Mouse (Mus musculus): ENCODE data around the gene Dusp27.

The Dusp27 gene

DNA sequence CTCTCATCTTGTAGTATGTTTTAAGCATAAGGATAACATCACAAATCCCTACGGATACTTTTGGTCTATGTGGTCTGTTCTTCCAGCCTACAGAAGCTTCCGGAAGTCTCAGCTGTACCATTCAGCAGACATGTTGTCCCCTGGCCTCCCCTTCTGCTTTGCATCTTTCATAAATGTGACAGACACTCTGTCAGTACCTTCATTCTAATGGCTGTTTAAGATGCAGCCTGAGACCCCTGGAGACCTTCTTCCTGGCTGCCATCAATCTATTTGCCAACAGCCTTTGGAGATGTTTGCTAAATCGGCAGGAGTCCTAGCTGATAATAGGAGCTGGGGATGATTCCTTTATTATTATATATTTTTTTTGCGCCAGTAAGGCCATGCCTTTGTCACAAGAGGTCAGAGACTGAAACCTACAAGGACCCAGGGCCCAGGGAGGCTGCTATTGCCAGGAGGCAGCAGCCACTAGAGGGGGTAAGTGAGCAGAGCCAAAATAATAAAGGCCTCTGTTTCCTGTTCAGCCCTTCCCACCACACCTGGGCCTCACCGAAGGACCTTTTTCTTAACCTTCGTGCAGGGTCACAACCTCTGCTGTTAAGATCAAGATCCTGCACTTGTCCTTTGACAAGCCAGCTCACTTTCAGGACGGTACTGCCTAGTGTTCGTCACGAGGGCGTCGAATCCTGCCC is 24.7 kb downstream of the Dusp27 start:
- no peak for DNase-seq (ENCODE audit: low read depth, low spot score)

- no peak for DNase-seq (ENCODE audit: low read depth, low spot score)
Measured at GRCm38 (mm10) chr1:166098120-166098519, 29.6 kb downstream of the Dusp27 start.

- DNase-seq (ENCODE audit: low read depth, low spot score): no peak
Measured at GRCm38 (mm10) chr1:166094462-166094861, 33.3 kb downstream of the Dusp27 start.

- DNase-seq (ENCODE audit: low read depth, low spot score): no peak
Measured at GRCm38 (mm10) chr1:166090306-166090705, 37.4 kb downstream of the Dusp27 start.

DNA sequence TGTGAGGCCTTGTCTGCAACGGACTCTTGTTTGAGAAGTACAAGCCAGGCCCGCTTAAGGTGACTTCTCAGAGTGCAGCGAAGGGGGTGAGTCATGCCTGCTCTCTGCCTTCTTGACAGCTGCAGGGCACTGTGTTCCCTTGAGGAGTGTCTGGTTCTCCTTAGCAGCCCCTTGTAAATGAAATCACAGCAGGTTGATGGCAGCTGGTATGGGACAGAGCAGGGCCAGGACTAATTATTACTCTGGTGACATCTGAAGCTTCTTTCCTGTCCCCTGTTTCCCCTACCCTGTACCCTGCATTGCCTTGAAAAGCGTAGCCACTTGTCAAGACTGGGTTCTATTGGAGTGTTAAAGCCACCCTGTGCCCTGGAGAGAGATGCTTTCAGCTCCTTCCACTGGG is 38.0 kb downstream of the Dusp27 start:
- DNase-seq (ENCODE audit: low read depth, low spot score): no peak

GRCm38 (mm10) chr1:166089337-166089736 is 38.4 kb downstream of the Dusp27 start:
- DNase-seq (ENCODE audit: low read depth, low spot score): no peak

GRCm38 (mm10) chr1:166088446-166089170 is 39.1 kb downstream of the Dusp27 start:
- no peak for DNase-seq (ENCODE audit: low read depth, low spot score)

DNA sequence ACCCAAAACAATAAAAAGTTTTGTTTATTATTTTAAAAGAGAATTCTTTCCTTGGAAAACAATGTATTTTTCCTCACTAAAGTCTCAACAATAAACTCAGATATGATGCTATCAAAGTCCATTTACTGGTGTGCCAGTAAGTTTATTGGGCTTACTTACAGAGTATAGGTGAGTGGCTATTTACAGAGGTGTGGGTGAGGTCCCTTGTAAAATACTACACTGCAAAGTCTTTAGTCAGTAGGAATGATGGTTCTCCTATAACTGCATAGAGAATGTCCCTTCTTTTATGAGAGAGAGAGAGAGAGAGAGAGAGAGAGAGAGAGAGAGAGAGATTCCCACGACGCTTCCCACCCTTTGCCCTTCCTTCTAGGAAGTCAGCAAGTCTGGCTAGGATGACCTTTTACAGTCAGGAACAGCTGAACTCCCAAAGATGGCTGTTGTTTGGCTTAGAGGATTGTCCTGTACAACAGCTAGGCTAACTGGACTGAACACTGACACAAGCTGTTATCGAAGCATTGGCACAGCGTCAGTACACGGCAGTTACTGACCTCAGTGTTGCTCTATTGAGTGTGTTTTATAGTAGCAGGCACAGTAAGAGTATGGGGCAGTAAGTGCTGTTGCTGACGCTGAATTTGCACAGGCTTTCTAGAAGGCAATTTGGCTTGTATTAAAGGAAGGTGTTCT is 50.5 kb downstream of the Dusp27 start:
- no peak for DNase-seq (ENCODE audit: low read depth, low spot score)

DNA sequence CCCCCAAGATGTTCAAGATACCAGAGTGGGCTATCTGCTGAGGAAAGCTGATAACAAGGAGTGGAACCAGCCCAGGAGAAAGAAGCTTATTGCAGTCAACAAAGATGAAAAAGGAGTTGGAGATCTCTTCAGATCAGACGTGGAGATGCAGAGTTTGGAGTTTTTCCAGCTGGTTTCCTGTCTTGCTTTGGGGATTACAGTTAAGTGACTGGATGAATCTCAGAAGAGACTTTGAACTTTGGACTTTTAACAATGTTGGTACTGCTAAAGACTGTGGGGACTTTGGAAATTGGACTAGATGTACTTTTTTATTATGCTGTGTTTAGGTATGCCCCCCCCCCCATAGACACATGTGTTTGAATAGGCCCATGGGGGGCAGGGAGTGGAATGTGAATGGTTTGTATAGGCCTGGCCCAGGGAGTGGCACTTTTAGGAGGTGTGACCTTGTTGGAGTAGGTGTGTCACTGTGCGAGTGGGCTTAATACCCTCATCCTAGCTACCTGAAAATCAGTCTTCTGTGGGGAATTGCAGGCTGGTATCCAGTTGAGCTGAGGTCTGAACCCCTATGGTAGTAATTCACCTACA is 59.8 kb downstream of the Dusp27 start:
- no peak for DNase-seq (ENCODE audit: low read depth, low spot score)

- no peak for DNase-seq (ENCODE audit: low read depth, low spot score)
Measured at GRCm38 (mm10) chr1:166063870-166064269, 63.9 kb downstream of the Dusp27 start.

DNA sequence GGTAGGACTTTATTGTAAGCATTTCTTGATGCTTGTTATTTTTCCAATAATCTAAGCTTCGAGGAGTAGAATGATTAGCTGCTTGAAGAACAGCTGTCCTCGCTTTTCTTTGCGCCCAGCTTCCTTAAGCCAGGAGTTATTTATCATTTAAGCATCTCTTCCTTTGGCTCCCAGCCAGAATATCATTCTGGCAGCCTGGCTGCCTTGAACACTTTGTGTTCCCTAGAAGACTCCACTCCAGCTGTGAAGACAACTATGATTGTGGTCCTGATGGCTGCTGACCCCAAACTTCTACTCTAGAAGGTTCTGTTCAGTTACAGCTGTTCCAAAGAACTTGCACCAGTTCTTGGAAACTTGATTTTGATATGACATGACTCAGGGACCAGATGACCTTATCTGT is 66.2 kb downstream of the Dusp27 start:
- DNase-seq (ENCODE audit: low read depth, low spot score): no peak

DNA sequence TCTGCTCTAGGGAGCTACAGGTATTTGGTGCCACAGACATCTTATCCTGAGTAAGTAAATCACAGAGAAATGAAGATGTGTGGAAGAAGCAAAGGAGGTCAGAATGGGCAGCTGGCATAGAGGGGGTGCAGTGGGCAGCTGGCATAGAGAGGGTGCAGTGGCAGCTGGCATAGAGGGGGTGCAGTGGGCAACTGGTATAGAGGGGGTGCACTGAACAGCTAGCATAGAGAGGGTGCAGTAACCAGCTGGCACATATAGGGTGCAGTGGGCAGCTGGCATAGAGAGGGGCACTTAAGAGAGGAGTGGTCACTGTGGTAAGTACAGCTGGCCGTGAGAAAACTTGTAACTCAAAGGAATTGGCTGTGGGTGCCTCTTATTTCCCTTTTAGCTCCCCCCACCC is 67.3 kb downstream of the Dusp27 start:
- no peak for DNase-seq (ENCODE audit: low read depth, low spot score)

DNA sequence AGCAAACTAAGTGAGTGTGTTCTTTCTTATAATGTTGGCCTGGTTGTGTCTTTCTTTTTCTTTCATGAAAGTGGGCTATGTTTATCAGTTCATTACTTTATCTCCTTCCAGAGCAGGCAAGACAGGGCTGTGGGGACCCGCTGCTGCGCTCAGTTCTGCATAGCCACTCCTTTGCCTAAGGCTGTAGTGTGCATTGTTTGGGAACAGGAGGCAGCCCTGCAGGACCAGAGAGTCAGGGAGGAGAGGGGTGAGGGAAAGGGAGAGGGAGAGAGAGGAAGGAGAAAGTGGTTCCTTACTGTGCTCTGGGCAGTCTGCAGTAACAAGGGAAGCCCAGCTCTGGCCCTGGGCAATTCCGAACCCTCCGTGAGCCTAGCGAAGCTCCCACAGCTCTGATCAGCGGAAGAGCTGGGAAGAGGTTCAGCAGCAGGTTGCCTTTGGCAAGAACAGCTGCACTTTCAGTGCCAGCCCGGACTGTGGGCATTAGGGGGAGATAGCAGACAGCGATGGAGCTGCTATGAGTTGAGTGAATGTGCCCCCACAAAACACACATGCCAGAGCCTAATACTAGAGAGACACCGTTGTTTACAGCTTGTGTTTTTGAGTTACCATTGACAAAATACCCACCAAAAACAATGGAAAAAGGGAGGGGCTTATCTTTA is 71.5 kb downstream of the Dusp27 start:
- DNase-seq (ENCODE audit: low read depth, low spot score): no peak

- DNase-seq (ENCODE audit: low read depth, low spot score): no peak
Measured at GRCm38 (mm10) chr1:166053285-166053955, 74.3 kb downstream of the Dusp27 start.

GRCm38 (mm10) chr1:166049046-166049827 is 78.5 kb downstream of the Dusp27 start:
- DNase-seq (ENCODE audit: low read depth, low spot score): no peak

GRCm38 (mm10) chr1:166048230-166048911 is 79.4 kb downstream of the Dusp27 start:
- DNase-seq (ENCODE audit: low read depth, low spot score): no peak
